Mouse (Mus musculus) layer of hippocampus, postnatal 14 days (tissue): ENCODE measurements around the gene Ccdc77. TPM values are rescaled to one million over a fixed set of nuclear protein-coding genes. Genes with fewer than 3 reads are reported as not detected.

ENCODE experiments used
- DNase-seq, 2 experiments: peaks; one replicate each; pipeline ENCODE4 v3.0.0; 2021 to 2022; ENCODE audit warnings: low spot score in 2 of 2, mixed read lengths in 1 of 2
- long read RNA-seq, 2 experiments: library from polyadenylated mRNA; stranded (forward); transcript quantifications; one replicate each; pipeline ENCODE4 v2.0.0; 2021
- total RNA-seq, 2 experiments: library from RNA; stranded (reverse); gene quantifications; 2 replicates each; pipeline ENCODE4 v1.2.3; 2021

Ccdc77 gene
- 1 to 10 TPM; 6.1 to 9.2 TPM for total RNA-seq
- long read RNA-seq, experiment 1, partial matches to known transcripts: 0 of 3 reads
- long read RNA-seq, experiment 1, other reads (novel, unspliced or antisense): 3 of 3 reads
- long read RNA-seq, experiment 2, partial matches to known transcripts: 1 of 4 reads
- long read RNA-seq, experiment 2, other reads (novel, unspliced or antisense): 3 of 4 reads

- DNase-seq: peak; percentile 96 to 98
Observed at GRCm38 (mm10) chr6:120363688-120364522, at the start of gene Ccdc77, which contains the start of gene Kdm5a. TSS of gene Ccdc77 (minus strand) at chr6:120364374. TSS of gene Kdm5a (plus strand) at chr6:120364124.

- DNase-seq: no peak
Observed at GRCm38 (mm10) chr6:120403936-120404335, 39.8 kb upstream of the Ccdc77 start.

- DNase-seq: no peak
Observed at GRCm38 (mm10) chr6:120395622-120396345, 31.6 kb upstream of the Ccdc77 start.

- no peak for DNase-seq
Observed at GRCm38 (mm10) chr6:120392811-120393210, 28.6 kb upstream of the Ccdc77 start.

- no peak for DNase-seq
Observed at GRCm38 (mm10) chr6:120390054-120390453, 25.9 kb upstream of the Ccdc77 start.

GRCm38 (mm10) chr6:120376736-120377135 is 12.6 kb upstream of the Ccdc77 start:
- DNase-seq: no peak

- DNase-seq: no peak
Observed at GRCm38 (mm10) chr6:120365051-120365450, 877 bp upstream of the Ccdc77 start.

GRCm38 (mm10) chr6:120364523-120364905 is 340 bp upstream of the Ccdc77 start:
- no peak for DNase-seq

GRCm38 (mm10) chr6:120362774-120363687 is 1.1 kb downstream of the Ccdc77 start:
- DNase-seq: peak in 1 of 2 experiments; percentile 14

GRCm38 (mm10) chr6:120362124-120362523 is 2.0 kb downstream of the Ccdc77 start:
- no peak for DNase-seq

- DNase-seq: peak; percentile 60 to 90
Observed at GRCm38 (mm10) chr6:120356951-120357945, 6.9 kb downstream of the Ccdc77 start.

- DNase-seq: no peak
Observed at GRCm38 (mm10) chr6:120356478-120356877, 7.7 kb downstream of the Ccdc77 start.

GRCm38 (mm10) chr6:120349018-120349417 is 15.2 kb downstream of the Ccdc77 start:
- peak in 1 of 2 experiments; percentile 17 for DNase-seq

GRCm38 (mm10) chr6:120343992-120344391 is 20.2 kb downstream of the Ccdc77 start:
- peak in 1 of 2 experiments; percentile 49 for DNase-seq

- DNase-seq: no peak
Observed at GRCm38 (mm10) chr6:120332351-120332750, 31.8 kb downstream of the Ccdc77 start.

GRCm38 (mm10) chr6:120324295-120324927 is 39.8 kb downstream of the Ccdc77 start:
- peak; percentile 37 to 80 for DNase-seq

GRCm38 (mm10) chr6:120320369-120320768 is 43.8 kb downstream of the Ccdc77 start:
- no peak for DNase-seq

GRCm38 (mm10) chr6:120319129-120319528 is 45.0 kb downstream of the Ccdc77 start:
- DNase-seq: no peak
